Mouse (Mus musculus) brain, embryonic 14.5 days (tissue): ENCODE results near the gene Lrba.

Experiments used
- CTCF ChIP-seq: fragments of 200-500 bp; IDR thresholded peaks from 2 replicates; pipeline ENCODE4 v1.5.1; 2012; ENCODE audit warnings: inconsistent platforms, mild to moderate bottlenecking, moderate library complexity, borderline replicate concordance; ENCODE audit not compliant: insufficient read depth, insufficient read length; ENCODE audit errors: extremely low read depth
- POLR2A ChIP-seq: fragments of 200-500 bp; IDR thresholded peaks from 2 replicates; pipeline ENCODE4 v1.6.1; 2012; ENCODE audit warnings: mild to moderate bottlenecking, inconsistent platforms, borderline replicate concordance; ENCODE audit not compliant: poor library complexity, insufficient read depth, insufficient read length, severe bottlenecking; ENCODE audit errors: extremely low read depth

- TF ChIP-seq CTCF (no peak), POLR2A (no peak)
Observed at GRCm38 (mm10) chr3:86204608-86205358, 19.7 kb upstream of the Lrba start.
